Mouse (Mus musculus) lung, postnatal 4 days (tissue): Measurements from ENCODE around the gene Gm11020.
"Not testable (repeated sequence)": the region's sequence is repeated elsewhere in the genome, so short reads cannot be mapped to it uniquely, and the experiment has no call there.

ENCODE experiments used
- DNase-seq, 2 experiments: peaks; one replicate each; pipeline ENCODE4 v3.0.0; 2021

Gene Gm11020

GRCm38 (mm10) chr8:104321267-104321666 lies at the start of gene Gm11020:
Gene Gm11020 (plus strand): TSS chr8:104321567.
- not testable (repeated sequence) for DNase-seq

DNA sequence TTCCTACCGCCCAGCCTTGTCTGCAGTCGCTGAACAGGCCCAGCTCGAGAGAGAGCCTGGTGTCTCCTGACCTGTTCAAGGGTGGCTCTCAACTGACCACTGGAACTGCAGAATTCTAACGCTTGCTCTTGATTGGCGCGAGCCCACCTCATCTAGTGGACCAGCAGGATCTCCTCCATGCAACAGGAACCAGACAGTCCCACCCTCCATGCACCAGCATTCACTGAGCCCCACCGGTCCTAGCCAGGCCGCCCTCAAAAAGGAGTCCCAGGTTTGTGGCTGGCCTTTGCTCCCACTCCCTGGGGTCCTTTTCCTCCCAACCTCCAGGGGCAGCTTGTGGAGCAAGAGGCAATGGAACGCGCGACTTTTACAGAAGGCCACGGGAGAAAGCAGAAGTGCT lies 28.3 kb upstream of the Gm11020 start, which contains the start of gene Cmtm2a:
Cmtm2a (minus strand) TSS at position 101 of the 400 bp plus-strand sequence.
- DNase-seq = not testable (repeated sequence)

GRCm38 (mm10) chr8:104294396-104294795 lies 27.0 kb upstream of the Gm11020 start:
- DNase-seq = no peak

DNA sequence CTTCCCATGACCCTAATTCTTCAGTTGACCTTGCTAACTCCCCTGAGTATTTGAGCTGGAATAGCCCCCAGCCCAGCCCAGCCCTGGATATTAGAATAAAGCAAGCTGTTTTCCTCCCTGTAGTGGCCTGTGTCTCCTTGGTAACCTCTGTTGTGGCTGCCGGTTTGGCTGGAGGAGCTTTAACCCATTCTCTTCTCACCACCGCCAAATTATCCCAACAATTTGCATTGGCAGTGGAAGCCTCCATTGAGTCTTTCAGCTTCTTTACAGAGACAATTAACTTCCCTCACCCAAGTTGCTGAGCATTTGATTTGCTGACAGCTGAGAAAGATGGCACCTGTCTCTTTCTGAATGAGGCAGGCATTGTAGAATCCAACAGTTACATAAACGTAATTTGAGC lies 19.8 kb upstream of the Gm11020 start:
- not testable (repeated sequence) for DNase-seq

DNA sequence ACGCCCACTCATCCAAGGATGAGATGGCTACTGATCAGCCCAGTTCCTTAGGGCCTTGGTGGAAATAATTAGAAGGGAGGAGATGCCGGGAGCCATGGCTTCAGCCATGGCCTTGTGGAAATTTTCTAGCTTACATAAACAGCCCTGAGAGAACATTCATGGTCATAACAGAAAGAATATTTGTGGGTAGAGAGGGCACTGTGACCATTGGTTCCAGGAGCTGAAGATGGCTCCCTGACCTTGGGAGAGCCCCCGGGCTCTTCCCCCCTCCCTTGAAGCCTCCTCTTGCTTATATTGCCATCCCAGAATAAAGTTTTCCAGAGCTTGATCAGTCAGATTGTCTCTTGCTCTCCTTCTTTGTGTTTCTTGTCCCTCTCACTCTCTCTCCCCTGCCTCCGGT lies 18.8 kb upstream of the Gm11020 start:
- not testable (repeated sequence) for DNase-seq

DNA sequence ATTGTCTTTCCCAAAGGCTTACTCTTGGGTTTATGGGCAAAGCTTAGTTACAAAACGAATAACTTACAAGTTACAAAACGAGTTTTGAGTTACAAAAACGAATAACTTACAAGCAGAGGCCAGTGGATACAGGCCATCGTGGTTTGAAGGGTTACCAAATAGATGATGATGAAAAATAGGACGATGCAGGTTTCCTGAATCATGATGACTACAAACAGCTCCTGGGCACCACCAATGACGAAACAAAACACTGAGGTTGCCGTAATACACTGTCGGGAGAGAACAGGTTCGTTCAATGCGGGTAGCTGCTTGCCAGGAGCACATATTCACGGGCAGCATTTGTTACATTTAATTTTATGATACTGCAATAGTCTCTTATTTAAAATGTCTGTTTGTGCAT lies 16.4 kb upstream of the Gm11020 start:
- DNase-seq = no peak

DNA sequence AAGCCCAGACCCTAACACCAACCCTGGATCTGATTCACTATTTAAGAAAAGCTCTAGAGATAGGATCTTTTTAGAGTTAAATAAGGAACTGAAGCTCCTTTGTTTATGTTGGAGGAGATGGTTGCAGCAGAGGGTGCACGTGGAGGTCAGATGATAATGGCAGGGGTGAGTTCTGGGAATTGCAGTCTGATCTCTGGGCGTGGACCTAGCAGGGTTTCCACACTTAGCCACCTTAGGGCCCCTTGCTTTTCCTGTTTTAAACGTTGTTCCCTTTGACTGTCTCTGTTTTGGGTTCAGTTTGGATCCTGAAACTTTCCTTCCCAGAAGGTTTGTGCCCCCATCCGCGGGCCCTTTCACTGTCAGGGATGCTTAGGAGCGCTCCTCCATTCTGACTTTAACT lies 13.0 kb upstream of the Gm11020 start:
- not testable (repeated sequence) for DNase-seq

DNA sequence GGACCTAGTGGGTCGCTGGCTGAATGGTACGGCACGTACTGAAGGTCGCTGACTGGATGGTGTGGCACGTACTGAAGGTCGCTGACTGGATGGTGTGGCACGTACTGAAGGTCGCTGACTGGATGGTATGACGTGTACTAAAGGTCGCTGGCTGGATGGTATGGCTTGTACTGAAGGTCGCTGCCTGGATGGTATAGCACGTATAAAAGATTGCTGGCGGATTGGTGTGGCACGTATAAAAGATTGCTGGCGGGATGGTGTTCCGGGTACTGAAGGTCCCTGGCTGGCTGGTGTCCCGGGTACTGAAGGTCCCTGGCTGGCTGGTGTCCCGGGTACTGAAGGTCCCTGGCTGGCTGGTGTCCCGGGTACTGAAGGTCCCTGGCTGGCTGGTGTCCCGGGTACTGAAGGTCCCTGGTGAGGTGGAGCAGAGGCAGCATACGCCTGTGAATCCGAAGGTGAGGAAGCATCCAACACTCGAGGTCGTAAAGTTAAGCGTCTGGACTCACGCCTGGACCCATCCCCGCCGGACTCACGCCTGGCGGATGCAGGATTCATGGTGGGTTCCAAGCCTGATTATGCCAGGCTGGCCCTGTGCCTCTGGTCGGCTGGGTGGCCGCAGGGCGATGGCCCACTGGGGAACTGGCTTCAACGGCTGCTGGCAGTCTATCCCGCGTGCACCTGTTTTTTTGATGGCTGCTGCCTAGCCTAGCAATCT lies 11.8 kb upstream of the Gm11020 start, which contains the start of the genes Gm45711 and Cmtm1:
Gm45711 (minus strand) TSS at position 641 of the 715 bp plus-strand sequence.
Cmtm1 (minus strand) TSS at position 705 of the 715 bp plus-strand sequence.
- not testable (repeated sequence) for DNase-seq

DNA sequence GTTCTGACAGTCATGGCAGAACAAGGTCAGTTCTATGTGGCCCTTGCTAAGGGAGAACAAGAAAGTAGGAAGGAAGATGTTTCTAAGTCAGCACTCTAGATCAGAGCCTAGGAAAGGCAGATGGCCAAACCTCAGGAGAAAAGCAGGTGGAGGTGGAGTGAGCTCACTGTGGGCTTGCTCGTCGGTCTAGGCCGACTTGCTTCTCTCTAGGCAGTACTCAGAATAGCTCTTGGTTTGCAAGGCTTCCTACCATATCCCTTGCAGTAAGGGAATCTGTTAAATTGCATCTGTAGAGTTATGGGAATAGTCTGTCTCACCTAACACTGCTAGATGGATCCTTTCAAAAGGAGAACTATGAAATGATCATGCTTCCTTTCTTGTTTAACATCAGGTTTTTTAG lies 9.3 kb upstream of the Gm11020 start:
- DNase-seq = not testable (repeated sequence)

- DNase-seq = peak in 1 of 2 experiments; percentile 25
Measured at GRCm38 (mm10) chr8:104313311-104313710, 8.1 kb upstream of the Gm11020 start.

DNA sequence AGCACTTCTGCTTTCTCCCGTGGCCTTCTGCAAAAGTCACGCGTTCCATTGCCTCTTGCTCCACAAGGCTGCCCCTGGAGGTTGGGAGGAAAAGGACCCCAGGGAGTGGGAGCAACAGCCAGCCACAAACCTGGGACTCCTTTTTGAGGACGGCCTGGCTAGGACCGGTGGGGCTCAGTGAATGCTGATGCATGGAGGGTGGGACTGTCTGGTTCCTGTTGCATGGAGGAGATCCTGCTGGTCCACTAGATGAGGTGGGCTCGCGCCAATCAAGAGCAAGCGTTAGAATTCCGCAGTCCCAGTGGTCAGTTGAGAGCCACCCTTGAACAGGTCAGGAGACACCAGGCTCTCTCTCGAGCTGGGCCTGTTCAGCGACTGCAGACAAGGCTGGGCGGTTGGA lies 563 bp downstream of the Gm11020 start, which contains the start of gene Cmtm2b:
Cmtm2b (plus strand) TSS at position 301 of the 400 bp plus-strand sequence.
- DNase-seq = not testable (repeated sequence)

- peak in 1 of 2 experiments; percentile 3 for DNase-seq
Measured at GRCm38 (mm10) chr8:104332665-104333631, 11.6 kb downstream of the Gm11020 start.

- DNase-seq = peak in 1 of 2 experiments; percentile 26
Measured at GRCm38 (mm10) chr8:104333786-104334185, 12.4 kb downstream of the Gm11020 start.

- DNase-seq = peak in 1 of 2 experiments; percentile 24
Measured at GRCm38 (mm10) chr8:104334196-104334595, 12.8 kb downstream of the Gm11020 start.

GRCm38 (mm10) chr8:104336806-104337205 lies 15.4 kb downstream of the Gm11020 start:
- no peak for DNase-seq

- DNase-seq = no peak
Measured at GRCm38 (mm10) chr8:104337890-104338289, 16.5 kb downstream of the Gm11020 start.

DNA sequence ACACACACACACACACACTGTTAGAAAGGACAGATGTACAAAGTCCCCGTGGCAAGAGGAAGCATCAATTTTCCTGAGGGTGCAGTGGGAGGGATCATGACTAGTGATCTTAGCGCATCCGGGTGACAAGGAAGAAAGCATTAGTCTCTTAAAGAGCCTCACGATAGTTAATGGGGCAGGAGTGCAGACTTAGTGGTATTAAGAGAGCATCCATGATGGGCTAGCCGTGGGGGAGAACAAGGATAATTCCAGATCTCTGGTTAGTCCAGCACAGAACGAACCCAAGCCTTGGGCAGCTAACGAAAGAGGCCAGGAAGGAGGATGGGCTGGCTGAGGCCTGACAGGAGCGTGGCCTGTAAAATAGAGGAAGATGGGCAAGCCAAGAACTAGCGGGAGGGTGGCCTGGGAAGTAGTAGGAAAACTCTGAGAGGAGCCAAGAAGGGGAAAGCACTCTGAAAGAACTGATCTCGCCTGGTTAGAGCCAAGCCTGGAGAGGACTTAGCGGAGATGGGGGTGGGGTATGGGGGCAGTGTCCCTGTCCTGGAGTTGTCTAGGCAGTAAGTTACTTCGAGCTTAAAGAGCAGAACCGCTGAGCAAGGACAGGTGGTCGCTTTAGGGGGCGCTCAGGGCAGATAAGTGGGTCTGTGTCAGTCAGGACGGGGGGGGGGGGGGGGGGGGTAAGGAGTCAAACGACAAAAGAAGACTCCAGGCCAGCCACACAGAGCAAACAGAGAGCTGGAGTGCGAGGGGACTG lies 18.0 kb downstream of the Gm11020 start, which contains the start of gene Cmtm3:
Cmtm3 (plus strand) TSS at position 182 of the 754 bp plus-strand sequence.
- DNase-seq = peak; percentile 51 to 59

DNA sequence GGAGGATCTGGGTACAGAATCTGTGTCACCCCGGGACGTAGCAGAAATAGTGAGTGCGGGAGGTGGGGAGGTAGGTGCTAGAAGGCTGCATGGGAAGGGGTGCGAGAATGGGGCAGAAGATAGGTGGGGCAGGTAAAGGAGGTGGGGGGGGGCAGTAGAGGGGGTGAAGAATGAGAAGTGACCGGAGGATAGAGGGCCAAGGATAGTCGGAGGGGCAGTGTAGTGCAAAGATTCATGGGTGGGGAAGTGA lies 18.5 kb downstream of the Gm11020 start:
- no peak for DNase-seq

DNA sequence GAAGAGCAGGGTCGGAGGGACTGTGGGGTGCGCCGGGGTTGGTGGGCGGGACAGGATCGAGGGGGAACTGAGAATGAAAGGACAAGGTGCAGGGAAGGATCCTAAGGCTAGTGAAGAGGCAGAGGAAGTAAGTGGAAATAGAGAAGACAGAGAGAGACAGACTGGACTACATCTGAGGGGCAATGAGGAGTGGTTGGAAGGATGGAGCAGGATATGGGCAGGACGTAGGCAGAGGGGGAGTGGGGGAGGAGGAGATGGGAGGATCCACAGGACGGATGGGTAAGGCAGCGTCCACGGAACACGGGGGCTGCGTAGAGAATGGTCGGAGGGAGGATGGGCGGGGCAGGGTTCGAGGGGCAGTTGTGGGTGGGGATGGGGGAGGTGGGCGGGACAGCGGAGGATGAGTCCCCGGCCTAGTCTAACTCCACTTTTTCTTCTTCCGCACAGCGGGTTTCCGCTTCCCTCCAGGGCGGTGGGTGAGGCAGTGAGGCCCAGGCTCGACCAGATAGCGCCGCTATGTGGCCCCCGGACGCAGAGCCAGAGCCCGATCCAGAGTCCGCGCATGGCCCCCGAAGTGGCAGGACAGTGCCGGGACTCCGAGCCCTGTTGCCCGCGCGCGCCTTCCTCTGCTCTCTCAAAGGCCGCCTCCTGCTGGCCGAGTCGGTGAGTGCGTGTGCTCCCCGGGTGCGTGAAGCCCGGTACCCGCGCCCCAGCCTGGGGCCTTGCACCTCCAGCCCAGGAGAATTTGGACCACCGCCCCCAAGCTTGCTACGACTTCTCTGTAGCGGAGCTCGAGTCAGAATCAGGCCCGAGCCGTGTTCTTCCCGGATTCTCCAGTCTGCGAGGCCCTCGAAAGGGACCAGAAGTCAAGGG lies 19.1 kb downstream of the Gm11020 start:
- DNase-seq = peak; percentile 89 to 92

DNA sequence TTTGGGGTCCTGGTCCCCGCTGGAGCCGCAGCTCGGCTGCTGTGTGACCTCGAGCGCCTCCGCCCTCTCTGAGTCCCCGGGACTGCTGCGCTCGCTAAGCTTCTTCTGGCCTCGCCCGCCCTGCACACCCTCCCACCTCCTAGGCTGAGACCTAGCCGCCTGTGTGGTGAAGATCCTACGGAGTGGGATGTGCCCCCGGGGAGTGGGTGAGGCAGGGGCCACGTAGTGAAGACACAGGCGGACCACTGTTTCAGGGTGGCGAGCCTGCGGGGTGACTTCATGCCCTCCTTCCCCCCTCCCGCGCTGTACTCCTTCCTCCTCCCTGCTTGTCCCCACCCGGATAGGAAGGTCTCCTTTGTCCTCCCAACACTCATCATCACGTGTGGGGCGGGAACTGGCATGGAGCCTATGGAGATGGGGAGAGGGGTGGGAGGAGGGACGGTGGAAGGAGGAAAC lies 19.8 kb downstream of the Gm11020 start:
- peak; percentile 85 to 89 for DNase-seq

DNA sequence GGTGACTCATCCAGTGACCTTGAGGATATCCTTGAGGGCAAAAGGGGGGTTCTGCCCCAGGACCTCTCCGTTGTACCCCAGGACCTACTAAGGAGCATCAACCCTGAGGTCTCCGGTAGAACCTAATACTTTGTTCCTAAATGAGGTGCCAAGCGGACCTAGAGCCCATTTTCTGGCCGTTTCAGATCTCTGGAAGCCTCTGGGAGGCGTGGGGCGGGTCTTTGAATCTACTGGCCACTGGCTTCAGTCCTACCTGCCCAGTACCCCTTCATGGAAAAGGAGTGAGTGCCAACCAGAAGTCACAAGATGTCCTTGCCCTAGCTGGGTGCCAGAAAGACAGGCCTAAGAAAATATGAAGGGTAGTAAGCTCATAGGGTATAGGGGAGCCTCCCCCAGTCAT lies 20.3 kb downstream of the Gm11020 start:
- DNase-seq = no peak
